Mouse (Mus musculus) kidney, postnatal 4 days (tissue): ENCODE measurements around the gene Psat1.

Source experiments
- DNase-seq, 2 experiments: peaks; one replicate each; pipeline ENCODE4 v3.0.0; 2021; ENCODE audit warnings: mixed read lengths in 2 of 2

The Psat1 gene

GRCm38 (mm10) chr19:15855379-15855778 lies 91.8 kb downstream of the Psat1 start:
- DNase-seq = no peak
